Mouse (Mus musculus) skeletal muscle tissue, adult 2 months (tissue): Measurements from ENCODE around the gene Pter.

Experiments
- DNase-seq: peaks from one replicate; pipeline ENCODE4 v3.0.0-alpha.2; 2012; ENCODE audit warnings: low read depth, low spot score

Gene Pter

DNA sequence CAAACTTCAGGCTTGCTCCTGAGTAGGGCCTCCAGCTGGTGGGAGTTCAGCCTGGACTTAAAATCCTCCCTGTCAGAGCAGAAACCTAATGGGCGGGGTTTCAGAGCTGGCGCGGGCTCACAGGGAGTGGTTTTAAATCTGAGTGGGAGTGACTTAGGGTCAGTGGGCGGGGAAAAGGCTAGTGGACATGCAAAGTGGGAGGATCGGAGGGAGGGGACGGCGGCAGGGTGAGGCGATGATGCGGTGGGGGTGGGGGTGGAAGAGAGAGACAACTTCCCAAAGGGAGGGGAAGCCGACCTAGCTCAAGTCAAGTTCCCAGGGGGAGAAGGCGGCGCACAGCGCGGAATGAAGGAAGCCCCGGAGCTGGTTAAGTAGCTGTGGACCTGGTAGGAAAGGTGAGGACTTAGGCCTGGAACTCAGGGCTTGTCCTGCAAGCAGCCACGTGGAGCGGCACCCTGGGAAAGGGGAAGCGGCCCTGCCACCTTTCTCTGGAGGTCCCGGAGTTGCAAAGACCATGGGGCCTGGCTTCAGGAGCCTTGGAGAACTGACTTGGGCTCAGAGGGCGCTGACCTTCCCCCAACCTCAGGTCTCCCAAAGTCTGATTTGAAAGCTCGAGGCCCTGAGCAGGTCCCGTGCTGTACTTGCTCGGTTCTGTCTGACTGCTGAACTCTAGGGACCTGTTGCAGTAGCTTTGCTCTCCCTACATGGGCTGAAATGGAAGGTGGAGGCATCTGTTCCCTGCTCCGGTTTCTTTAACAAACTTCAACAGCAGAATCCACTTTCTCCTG lies at the start of gene Pter:
Gene Pter (plus strand): TSS at position 238 of the 788 bp plus-strand sequence.
- DNase-seq = peak; percentile 90

GRCm38 (mm10) chr2:12874232-12874631 lies 49.6 kb upstream of the Pter start:
- DNase-seq = no peak

DNA sequence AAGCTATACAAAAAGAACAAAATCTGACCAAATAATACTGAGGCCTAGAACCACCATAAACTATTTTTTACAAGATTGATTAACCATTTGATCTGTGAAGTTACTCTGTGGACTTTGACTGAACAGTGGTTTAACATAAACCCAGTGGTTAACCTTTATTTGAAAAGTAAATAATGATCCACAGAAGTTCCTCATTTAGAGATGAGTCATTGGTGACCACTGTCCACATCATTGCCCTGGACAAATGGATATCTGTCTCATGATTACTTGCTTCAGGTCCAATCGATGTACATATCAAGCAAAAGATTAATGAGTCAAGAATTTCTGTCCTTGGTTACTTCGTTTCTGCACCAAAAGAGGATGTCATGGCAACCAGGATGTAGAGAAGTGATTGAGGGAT lies 44.3 kb upstream of the Pter start:
- no peak for DNase-seq

DNA sequence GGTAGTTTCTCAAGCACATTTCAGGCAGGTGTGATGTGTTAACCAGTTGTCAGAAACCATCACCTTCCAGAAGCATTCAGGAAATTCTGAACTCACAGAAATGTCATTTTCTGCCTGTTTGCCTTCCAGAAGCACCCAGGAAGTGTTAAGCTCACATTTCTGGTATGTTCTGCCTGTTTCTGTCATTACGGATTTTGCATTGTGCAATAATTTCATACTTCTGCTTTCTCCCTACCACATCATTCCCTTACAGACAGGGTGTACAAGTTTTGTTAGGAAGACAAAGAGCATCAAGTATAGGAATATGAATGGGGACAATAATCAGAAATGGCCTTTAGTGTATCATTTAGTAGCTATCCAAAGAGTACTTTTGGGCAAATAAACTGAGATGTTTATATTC lies 42.8 kb upstream of the Pter start:
- no peak for DNase-seq

GRCm38 (mm10) chr2:12883276-12883914 lies 40.4 kb upstream of the Pter start:
- DNase-seq = no peak

GRCm38 (mm10) chr2:12887015-12887414 lies 36.8 kb upstream of the Pter start:
- no peak for DNase-seq

GRCm38 (mm10) chr2:12905786-12906185 lies 18.1 kb upstream of the Pter start:
- DNase-seq = no peak

DNA sequence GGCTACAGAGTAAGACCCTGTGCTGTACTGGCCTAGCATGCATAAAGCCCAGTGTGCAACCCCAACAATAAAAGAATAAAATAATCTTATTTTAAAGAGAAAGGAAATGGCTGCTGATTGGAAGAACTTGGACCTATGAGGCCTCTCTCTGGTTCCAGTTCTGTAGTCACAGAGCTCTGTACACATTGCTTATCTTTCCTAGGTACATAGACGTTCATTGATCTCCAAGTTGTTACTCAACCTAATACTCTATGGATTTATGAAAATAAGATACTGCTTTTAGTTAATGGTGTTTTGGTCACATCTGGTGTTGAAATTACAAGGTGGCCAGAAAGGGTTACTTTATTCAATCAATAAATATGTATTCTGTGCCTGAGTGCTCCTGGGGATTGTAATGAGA lies 1.8 kb downstream of the Pter start:
- no peak for DNase-seq

DNA sequence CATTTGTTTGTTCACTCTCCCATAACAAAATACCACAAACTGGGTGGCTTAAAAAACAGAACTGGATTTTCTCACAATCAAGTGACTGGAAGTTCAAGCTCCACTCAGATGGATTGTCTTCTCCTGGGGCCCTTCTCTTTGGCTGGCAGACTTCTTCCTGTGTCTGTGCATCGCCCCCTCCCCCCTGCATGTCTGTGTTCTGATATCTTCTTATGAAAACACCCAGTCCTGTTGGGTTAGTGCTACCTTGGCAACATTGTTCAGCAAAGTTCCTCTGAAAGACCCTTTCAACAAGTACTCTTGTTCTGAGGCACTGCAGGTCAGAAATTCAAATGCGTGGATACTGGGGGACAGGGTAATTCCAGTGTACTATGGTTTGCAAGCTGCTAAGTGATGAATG lies 6.5 kb downstream of the Pter start:
- no peak for DNase-seq

DNA sequence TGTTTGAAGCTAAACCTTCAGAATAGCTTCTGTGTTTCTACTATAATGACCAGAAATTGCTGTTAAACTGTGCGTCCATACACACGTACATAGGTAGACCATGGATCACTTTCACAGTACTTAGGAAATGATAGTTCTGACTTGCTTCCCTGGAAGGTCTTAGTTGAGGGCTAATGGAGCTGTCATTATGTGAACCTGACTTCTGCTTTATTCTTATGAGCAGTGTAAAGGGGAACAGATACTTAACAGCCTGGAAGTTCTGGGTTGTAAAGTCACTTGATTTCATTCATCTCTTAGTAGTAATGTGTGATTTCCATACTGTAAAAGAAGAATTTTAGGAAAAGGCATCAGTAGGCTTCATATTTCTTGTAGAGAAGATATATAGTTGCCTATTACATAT lies 10.1 kb downstream of the Pter start:
- no peak for DNase-seq

GRCm38 (mm10) chr2:12935286-12935685 lies 11.4 kb downstream of the Pter start:
- no peak for DNase-seq

GRCm38 (mm10) chr2:12937461-12938217 lies 13.8 kb downstream of the Pter start:
- no peak for DNase-seq

GRCm38 (mm10) chr2:12938641-12939040 lies 14.8 kb downstream of the Pter start:
- no peak for DNase-seq

- no peak for DNase-seq
Observed at GRCm38 (mm10) chr2:12956703-12957424, 33.0 kb downstream of the Pter start.

GRCm38 (mm10) chr2:12970049-12970724 lies 46.3 kb downstream of the Pter start:
- DNase-seq = no peak

- DNase-seq = no peak
Observed at GRCm38 (mm10) chr2:12973752-12974151, 49.9 kb downstream of the Pter start.

GRCm38 (mm10) chr2:12977367-12977766 lies 53.5 kb downstream of the Pter start:
- DNase-seq = no peak

GRCm38 (mm10) chr2:12978771-12979170 lies 54.9 kb downstream of the Pter start:
- DNase-seq = no peak

DNA sequence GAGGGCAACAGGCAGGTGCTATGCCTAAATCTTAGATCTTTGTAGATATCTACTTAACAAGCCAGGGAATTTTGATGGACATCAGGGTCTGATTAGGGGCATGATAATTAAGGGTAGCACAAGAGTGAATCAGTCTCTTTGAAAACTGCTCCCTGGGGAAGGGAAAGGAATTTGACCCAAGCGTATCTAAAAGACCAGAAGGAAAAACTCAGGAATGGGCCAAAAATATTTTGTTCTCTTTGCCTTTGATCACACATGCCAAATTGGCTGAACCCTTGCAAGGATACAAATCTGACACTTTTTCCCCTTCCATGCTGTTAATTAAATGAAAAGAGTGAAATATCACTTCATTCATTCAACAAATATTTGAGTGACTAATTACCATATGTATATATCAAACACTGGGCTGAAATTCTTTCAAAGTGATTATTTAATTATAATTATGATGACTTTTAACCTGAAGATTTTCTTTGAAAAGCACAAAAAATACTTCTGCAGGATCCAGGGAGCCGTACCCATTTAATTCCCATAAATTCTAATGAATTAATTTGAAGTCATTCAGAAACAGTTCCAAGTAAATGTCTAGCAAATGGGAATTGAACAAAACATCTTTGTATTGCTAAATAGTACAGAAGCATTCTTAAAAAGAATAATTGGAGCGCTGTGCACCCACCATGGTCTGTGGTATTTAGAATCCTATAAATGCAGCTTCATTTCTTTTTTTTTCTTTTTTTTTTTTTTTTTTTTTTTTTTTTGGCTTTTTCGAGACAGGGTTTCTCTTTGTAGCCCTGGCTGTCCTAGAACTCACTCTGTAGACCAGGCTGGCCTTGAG lies 61.3 kb downstream of the Pter start:
- DNase-seq = no peak

- no peak for DNase-seq
Observed at GRCm38 (mm10) chr2:13000026-13000425, 76.2 kb downstream of the Pter start.
